Mouse (Mus musculus) heart, adult 8-10 months (tissue): ENCODE measurements at regions not wholly inside any gene's neighbourhood (a gene's known extent, or its start where the extent isn't known, plus 50 kb on each side); places are given as distances from the start of the nearest gene placed in this dataset.

ENCODE experiments used
- DNase-seq: peaks from one replicate; pipeline ENCODE4 v3.0.0; 2022; ENCODE audit warnings: low spot score

DNA sequence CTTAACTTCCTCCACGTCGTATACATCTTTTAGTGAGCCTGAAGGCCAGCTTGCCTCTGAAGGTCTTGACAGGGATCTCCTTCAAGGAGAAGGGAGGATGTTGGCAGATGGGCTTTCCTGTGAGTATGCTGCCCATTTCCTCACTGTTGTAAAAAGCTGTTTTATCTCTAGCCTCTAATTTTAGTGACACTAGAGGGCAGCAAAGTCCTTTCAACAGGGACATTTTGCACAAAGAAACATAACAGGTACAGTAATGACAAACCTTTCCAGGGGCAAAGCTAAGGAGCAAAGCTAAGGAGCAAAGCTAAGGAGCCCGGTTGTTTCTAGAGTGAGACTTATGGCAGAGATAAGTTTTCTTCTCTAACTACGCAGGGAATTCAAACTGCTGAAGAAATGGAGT lies 59.0 kb upstream of the Kbtbd8 start:
- DNase-seq, result peak; percentile 3

DNA sequence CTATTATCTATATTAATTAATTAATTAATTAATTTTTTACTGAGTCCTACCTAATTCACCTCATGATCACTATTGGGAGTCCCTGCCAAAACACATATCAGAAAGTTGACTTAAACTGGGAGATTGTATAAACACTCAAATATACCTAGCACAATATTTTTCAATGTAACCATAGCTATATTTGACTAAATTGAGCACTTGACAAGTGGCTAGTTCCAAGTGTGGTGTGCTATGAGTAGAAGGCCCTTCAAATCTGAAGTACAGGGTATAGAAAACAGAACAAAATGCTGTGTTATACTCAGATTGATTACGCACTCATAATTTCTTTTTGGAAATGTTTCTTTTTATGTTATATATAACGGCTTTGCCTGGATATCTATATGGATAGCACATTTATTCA lies 60.8 kb upstream of the Kbtbd8 start:
- no peak for DNase-seq

DNA sequence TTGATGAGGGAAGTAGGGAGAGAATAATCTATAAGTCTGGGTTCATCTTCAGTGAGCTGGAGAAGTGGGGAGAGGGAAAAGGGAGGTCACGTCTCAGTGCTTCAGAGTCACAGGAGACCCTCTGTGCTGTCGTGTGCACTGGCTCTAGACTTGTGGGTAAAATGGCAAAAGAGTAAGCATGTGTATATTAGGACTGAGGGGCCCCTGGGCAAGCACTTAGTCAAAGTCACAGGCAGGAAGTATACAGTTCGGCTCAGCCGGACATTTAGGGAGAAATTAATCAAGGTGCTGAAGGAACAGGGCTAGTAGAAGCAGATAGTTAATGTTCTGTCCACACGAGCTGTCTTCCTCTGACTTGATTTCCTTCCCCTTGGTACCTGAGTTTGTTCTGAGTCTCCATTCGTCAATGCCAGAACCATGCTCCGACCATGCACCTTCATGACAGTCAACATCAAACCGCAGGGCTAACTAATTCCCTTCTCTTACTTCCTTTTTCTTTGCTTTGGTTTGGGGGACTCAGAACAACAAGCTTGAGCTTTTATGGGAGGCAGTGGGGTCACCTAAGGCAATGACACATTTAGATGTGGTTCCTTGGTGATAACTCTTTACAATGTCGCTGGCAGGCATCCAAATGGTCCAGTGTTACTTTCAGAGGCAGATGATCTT lies 63.2 kb upstream of the Kbtbd8 start:
- no peak for DNase-seq

DNA sequence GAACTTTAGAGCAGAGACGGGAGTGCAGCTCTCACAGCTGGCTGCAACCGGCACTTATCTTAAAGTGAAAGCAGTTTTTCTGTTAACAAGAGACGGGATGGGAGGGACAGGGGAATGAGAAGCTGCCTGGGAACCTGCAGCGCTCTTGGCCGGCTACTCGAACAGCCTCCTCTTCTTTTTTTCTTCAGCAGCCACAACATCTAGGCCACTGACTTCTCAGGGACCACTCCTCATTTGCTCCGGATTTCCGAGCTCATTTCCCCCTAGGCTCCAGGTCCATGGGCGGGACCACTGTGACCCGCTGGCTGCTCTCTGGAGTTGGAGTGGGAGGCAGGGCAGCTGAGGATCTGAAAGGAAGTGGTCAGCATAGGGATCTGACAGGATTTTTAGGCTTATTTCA lies 75.7 kb upstream of the Kbtbd8 start:
- peak; percentile 7 for DNase-seq

DNA sequence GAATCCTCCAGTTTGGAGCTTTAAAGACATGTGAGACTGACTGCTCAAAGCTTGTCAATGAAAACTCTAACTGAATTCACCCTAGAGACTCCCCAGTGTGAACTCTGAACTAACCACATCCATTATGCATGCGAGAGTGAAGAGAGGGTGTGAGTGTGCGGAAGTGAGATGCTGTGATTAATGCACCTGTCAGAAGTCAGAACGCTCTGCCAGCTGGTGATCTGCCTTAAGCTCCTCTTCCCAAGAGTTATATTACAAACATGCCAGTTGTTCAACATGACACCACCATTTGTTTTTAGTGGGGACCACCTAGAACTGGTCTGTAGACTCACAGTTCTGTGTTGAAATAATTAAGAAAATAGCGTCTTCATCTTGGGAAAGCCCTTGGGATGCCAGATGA lies 92.8 kb upstream of the Kbtbd8 start:
- DNase-seq, result no peak

DNA sequence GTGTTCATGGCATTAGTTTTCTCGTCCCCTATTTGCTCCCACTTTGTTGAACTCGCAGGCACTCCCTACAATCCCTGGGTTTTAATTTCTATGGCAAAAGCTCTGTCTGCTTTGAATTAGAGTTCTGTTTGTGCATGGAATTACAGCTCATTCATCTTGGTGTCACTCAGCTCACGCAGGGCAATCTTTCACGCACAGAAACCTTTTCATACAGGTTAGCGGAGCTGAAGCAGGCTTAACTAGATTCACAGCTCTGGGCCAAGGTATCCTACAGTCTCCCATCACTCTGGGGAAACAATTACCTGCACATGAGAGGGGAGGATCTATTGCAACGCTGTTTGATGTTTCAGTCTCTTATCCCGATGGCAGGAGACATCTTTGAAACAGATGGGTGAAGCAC lies 95.3 kb upstream of the Kbtbd8 start:
- no peak for DNase-seq

DNA sequence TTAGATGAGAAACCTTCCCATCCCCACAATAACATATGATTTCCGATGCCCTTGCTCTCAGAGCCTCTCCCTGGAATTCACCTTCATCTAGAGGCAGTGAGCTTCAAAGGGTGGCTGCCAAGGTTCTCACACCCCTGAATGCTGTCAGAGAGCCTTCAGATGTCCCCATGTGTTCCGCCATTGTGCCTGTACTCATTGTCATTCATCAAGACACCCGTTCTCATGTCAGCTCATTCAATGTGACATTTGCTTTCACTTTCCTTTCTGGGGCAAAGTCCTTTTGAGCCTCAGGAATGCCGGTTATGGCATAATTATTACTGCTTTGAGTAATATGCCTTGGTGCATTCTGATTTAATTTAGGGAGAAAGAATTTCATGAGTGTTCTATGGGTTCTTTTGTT lies 99.1 kb upstream of the Kbtbd8 start:
- no peak for DNase-seq

DNA sequence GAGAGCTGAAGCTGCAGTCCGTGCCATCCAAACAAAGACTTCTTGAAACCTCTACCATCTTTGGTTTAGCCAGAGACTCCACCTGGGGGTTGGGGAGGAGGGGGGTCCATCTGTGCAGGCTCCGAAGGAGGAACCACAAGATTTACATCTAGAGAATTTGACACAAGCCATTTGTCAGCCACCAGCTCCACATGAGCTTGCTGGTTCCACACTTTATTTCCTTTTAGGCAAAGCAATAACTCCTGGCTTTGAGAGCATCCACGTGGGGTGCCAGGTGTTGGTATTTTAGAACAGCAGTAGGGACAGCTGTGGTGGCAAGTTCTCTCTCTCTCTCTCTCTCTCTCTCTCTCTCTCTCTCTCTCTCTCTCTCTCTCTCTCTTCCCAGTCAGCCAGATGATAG lies 99.6 kb upstream of the Kbtbd8 start:
- DNase-seq, result no peak

DNA sequence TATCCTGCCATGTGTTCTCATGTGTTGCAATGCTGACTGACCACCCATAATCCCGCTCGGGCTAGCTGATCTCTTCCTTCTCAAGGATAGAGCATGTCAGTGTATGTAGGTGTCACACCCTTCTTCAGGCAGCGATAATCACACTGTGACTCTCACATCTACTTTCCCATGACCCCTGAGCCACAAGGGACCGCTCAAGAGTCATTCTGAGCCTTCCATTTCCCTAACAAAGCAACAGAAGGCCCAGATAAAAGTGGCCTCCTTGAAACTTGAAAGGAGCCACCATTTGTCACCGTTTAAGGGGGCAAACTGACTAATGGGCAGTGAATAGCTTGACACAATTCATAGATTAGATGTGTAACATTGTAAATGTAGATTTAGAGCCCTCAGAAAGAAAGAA lies 103.9 kb upstream of the Kbtbd8 start:
- DNase-seq, result no peak

DNA sequence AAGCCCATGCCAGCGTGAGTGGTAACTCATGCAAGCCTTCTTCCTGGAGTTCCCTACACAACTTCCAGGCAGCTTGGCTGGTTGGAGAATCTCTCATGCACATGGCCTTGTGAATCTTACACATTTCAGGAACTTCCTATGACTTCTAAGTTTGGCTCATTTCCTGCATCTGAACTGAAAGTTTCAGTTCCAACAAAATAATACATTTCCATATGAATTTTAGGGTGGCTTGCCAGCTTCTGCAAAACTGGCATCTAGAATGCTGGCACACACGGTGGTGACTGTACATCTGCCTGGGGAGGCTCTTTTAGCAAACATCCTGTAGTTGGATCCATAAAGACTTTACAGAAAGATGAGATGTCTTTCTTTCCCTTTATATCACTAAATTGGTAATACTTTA lies 110.6 kb upstream of the Kbtbd8 start:
- DNase-seq, result no peak

DNA sequence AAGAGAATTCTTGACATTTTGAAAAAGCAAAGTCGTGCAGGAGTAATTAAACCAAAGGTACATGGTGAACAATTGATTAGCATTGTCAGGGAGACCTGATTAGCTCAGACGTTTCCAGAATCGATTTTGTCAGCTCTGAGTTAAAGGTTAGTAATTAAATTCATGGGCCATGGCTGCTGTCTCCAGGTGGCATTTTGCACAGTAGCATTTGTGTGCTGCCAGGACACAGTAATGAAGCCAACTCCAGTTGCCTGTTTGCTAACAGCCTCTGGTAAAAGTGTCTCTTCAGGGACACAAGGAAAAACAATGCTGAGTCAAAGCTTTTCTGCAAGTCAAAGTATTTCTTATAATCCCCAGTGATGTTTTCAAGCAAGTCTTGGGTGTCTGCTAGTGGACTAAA lies 113.3 kb upstream of the Kbtbd8 start:
- DNase-seq, result no peak

DNA sequence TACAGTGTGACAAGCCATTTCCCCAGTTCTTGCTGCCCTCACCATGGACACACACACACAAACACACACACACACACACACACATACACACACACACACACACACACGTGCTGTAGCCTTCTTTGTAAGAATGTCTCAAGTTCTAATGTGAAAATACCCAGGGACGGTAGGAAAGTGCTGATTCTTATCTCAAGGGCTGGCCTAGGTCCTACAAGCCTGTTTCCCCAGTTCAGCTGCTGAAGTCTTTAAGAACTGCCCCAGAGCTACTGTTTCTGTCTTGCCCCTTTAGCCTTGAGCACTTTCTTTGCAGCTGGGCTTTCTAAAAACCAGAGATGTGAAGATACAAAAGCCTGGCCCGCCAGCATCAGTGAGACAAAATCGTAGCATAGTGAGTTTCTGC lies 117.5 kb upstream of the Kbtbd8 start:
- DNase-seq, result no peak

DNA sequence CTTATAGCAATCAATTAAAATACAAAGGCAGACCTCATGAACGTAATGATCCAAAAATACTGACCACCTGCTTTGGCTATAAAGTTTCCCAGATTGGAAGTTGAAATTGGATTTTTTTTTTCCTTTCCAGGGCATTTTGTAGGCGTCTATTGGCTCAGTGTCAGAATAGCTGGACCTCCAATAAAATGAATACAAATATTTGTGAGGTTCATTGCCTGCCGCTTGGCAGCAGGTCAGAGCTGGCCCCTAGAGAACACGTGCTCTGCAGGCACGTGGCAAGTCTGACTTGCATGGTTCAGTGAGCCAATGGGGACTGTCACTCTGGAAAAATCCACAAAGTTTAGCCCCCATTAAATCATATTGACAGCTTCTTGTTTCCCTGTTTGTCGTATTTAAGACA lies 118.0 kb upstream of the Kbtbd8 start:
- DNase-seq, result no peak

DNA sequence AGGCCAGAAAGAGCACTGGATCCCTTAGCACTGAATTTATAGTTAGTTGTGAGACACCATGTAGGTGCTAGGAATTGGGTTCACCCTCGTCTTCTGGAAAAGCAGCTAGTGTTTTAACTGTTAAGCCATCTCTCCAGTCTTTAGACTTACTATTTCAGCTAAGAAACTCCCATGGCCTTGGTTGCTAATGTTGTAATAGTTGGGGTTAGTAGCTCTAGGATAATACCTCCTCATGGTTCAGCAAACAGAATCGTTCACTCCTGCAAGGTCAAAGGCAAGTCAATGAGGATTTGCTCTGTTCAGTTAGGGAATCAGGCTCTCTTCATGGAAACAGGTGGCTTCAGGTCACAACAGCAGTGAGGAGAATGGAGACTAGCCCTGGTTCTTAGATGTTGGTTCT lies 118.7 kb upstream of the Kbtbd8 start:
- no peak for DNase-seq

DNA sequence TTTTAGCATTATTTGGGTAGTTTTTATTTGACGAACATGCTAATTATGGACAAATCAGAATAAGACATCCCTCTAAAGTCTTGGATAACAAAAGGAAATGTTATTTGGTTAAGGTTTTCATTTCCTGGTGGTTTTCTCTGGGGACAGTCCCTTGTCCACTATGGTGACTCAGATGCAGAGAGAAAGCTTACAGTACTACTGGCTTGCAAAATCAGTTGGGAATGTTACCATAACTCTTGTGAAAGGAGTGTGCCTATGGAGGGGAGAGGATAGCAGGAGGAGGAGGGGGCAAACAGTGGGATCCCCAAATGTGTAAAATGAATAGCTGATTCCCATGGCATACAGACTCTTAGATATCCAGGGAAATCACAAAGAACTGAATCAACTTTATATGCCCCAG lies 122.7 kb upstream of the Kbtbd8 start:
- DNase-seq, result no peak

DNA sequence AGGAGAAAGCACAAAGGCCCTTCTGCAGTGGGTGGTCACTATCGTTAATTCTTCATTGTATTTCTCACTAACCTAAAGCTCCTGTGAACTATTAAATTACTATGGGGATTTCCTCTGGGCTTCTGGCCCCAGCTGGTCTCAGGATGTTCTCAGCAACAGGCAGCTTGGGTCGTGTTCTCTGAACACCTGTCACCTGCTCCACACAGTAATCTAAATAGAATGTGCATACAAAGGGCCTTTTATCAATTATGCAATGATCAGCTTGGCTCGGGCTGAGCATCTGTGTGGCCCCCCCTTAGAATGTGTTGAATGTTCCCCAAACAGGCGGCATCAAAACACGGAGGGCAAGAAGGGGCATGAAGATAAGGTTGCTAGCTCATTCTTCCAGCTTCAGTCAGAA lies 129.6 kb upstream of the Kbtbd8 start:
- no peak for DNase-seq

DNA sequence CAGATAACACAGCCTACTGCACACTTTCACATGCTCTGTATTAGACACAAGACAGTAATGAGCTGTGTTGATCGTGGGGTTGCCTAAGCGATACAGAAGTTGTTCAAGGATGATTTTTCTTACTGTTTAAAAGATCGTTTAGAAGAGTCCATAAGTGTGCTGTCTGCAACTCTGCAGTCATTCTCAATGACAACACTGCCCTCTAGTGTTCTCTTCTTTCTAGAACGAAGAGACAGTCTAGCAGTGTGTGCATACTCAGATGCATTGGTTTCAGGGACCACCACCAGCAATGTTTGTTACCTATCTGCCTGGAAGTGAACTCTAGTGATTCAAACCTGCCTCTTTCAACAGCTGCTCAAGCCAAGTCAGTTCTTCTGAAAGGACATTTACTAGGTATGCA lies 130.7 kb upstream of the Kbtbd8 start:
- peak; percentile 65 for DNase-seq

DNA sequence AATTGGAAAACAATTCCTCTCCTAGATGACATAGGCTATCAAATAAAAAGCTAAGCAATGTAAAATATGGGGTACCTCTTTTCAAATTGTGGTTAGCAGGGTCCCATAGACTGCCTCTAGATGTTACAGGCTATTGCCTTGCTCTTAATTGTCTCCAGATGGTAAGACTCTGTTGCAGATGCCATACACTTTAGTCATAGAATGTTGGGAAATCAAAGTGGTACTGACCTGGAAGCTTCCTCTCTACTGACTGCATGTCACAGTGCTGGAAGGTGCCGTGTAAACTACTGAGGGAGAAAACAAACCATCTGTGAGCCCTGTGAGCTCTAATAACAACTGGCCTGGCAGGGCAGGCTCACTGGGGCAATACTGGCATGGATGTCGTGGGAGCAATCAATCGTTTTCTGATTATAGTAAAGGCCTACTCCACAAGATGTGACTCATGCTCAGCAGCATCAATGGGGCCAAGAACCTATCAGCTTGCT lies 132.6 kb upstream of the Kbtbd8 start:
- DNase-seq, result no peak

DNA sequence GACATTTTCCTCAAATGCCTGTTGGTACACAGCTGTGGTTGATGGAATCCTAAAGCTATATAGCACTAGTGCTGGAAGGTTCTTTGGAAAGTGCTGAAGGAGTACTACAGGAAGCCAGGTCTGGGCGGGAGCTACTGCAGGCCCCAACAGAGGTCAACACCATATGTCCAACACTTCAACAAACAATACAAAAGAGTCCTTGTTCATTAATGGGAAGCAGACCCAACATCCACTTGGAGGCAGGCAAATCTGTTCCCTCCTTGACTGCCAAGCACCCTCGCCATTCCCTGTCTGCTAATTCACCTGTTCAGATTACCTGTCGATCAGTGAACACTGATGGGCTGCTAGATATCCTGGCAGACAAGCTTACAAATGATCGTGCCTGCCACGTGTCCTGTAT lies 148.4 kb upstream of the Kbtbd8 start:
- DNase-seq, result no peak

DNA sequence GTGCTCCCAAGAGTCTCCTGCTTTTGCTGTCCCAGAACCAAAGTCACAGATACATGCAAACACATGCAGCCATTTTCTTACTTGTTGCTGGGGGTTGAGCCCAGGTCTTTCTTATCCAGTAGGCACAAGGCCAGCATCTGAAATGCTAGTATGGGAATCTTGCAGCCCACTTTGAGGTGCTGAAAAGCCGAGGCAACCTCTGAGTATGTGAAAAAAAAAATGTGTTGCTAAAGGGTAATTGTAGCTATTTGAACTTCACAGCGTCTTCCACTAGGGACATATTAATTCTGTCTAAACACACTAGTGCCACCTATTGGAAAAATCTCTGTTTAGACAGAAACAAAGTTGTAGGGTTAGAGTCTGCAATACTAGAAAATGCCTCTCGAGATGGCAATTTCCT lies 150.1 kb upstream of the Kbtbd8 start:
- DNase-seq, result peak; percentile 60

DNA sequence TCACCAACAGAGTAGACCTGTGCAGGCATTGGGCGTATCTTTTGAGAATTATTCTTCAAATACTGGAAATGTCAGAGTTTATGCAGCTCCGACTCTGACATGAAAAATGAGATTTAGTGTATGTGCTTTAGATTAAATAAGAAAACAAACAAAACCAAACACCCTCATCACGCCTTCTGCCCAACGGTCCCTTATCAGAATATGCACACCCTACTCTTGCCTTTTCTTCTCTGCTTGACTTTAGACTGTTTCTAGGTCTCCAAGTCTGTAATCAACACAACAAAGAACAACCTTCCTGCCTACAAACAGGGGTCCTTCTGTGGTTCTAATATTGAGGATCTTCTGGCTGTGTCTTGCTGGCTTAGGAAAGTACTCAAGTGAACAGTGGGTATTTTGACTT lies 153.8 kb upstream of the Kbtbd8 start:
- DNase-seq, result no peak

DNA sequence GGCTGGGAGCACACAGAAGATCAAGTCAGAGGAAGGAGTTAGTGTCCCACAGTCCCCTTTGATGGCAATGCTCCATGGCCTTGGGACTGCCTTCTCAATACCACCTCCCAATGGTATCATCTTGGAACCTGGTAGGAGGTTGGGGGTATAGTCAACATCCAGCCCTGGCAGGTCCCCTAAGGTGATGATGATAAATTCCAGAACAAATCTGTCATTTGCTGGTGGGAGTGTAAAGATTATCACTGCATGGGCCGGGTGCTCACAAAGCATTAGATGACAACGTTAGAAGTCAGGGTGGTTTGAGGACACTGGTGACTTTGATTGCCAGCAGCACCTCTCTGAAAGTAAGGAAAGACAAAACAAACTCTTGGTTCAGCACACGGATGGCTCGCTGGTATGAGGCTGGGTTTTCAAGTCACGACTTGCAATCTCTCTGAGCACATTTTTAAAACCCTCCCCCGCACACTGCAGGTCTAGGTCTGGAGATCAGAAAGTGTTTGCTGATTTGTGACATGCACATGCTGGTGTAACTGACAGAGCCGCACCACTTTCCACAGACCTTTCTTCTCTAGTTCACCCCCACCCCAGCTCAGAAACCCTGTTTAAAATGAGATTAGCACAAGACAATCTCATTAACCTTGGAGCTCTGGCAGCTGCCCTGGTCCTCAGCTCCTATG lies 154.5 kb upstream of the Kbtbd8 start:
- DNase-seq, result no peak

DNA sequence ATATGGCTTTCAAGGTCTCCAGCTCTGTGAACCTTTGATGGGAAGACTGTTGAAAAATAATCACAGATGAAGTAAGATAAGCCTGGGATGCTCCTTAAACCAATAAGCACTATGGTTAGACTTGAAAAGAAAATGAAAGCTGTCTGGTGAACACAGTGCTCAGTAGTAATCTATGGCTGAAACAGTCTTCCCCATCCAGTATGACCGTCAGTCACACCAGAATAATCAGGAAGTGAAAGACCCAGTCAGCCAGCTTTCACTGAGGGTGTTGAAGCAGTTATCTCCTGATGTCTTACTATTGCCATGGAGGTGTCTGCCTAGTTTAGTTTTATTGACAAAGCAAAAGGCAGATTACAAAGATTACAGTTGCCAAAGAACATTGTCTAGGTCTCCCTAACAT lies 155.2 kb upstream of the Kbtbd8 start:
- no peak for DNase-seq

DNA sequence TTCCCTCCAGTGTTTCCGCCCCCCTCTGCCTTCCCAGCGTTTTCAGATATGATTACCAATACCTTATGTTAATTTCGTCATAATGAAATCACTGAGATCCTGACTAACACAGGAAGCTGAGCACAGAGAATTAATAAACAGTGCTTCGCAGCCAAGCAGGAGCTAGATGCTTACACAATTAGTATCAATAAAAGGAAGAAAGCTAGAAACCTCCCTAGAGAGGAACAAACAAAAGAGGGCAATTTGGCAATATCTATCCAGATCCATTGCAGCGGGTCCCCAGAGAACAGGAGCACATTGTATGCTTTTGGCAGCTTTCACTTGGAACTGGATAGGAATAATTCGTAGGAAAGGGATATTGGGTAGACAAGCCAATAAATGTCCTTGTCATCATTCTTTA lies 159.1 kb upstream of the Kbtbd8 start:
- no peak for DNase-seq
